Mouse (Mus musculus) kidney, postnatal 0 days (tissue): ENCODE measurements around the gene Shisa2. TPM values are rescaled to one million over a fixed set of nuclear protein-coding genes. Genes with fewer than 3 reads are reported as not detected.
"Not testable (repeated sequence)": the region's sequence is repeated elsewhere in the genome, so short reads cannot be mapped to it uniquely, and the experiment has no call there.

Experiments used
- ATAC-seq: fragments of 200-750 bp; cut with Nextera tagmentation; replicated peaks from 2 replicates; pipeline ENCODE4 v1.8.0; 2017; ENCODE audit warnings: low read depth, moderate number of reproducible peaks, moderate TSS enrichment, moderate library complexity; ENCODE audit not compliant: low FRiP score
- DNase-seq: peaks from one replicate; pipeline ENCODE4 v3.0.0-alpha.2; 2016; ENCODE audit warnings: low spot score
- H3K27ac ChIP-seq: fragments of 300-500 bp; sonication (generic); 2 replicates; pipeline ENCODE4 v1.5.1; 2014; ENCODE audit warnings: mild to moderate bottlenecking
- H3K27me3 ChIP-seq: fragments of 300-500 bp; sonication (generic); 2 replicates; pipeline ENCODE4 v1.6.1; 2014; ENCODE audit warnings: low read length, mixed read lengths; ENCODE audit not compliant: insufficient read depth
- H3K36me3 ChIP-seq: fragments of 300-500 bp; sonication (generic); 2 replicates; pipeline ENCODE4 v1.6.1; 2014; ENCODE audit warnings: low read length, mixed read lengths; ENCODE audit not compliant: insufficient read depth
- H3K4me1 ChIP-seq: fragments of 300-500 bp; sonication (generic); replicated peaks from 2 replicates; pipeline ENCODE4 v1.6.1; 2014; ENCODE audit warnings: antibody characterized with exemption, low read length, mixed read lengths; ENCODE audit not compliant: insufficient read depth
- H3K4me2 ChIP-seq: fragments of 300-500 bp; sonication (generic); 2 replicates; pipeline ENCODE4 v1.6.1; 2014; ENCODE audit warnings: mild to moderate bottlenecking, low read length, moderate library complexity, mixed read lengths
- H3K4me3 ChIP-seq: fragments of 300-500 bp; sonication (generic); replicated peaks from 2 replicates; pipeline ENCODE4 v1.5.1; 2014; ENCODE audit warnings: low read depth, low read length
- H3K9ac ChIP-seq: fragments of 300-500 bp; sonication (generic); 2 replicates; pipeline ENCODE4 v1.6.1; 2014; ENCODE audit warnings: low read depth, low read length
- H3K9me3 ChIP-seq: fragments of 300-500 bp; sonication (generic); replicated peaks from 2 replicates; pipeline ENCODE4 v1.6.1; 2016; ENCODE audit warnings: low read length, inconsistent platforms, mixed read lengths
- CTCF ChIP-seq: IDR thresholded peaks from 2 replicates; pipeline ENCODE4 v1.5.1; 2016; ENCODE audit warnings: antibody characterized with exemption, low read depth, mild to moderate bottlenecking, moderate library complexity
- WGBS: fragments of 180-500 bp; shearing (Covaris S2); extraction: QIAGEN DNeasy Blood & Tissue Kit; methylation state at CpG from one replicate; pipeline ENCODE4 v1.1.7; 2014; 5-methylcytosine and 5-hydroxymethylcytosine counted together
- polyA plus RNA-seq: library from polyadenylated mRNA; unstranded; fragments of >200 nt; fragmentation: Nextera tagmentation; extraction: Ambion mirVana; gene quantifications from 2 replicates; pipeline ENCODE4 v1.2.1, GENCODE M21; 2015

Gene Shisa2
- polyA plus RNA-seq, 1 experiment from 2014 or later: 15.9 TPM

DNA sequence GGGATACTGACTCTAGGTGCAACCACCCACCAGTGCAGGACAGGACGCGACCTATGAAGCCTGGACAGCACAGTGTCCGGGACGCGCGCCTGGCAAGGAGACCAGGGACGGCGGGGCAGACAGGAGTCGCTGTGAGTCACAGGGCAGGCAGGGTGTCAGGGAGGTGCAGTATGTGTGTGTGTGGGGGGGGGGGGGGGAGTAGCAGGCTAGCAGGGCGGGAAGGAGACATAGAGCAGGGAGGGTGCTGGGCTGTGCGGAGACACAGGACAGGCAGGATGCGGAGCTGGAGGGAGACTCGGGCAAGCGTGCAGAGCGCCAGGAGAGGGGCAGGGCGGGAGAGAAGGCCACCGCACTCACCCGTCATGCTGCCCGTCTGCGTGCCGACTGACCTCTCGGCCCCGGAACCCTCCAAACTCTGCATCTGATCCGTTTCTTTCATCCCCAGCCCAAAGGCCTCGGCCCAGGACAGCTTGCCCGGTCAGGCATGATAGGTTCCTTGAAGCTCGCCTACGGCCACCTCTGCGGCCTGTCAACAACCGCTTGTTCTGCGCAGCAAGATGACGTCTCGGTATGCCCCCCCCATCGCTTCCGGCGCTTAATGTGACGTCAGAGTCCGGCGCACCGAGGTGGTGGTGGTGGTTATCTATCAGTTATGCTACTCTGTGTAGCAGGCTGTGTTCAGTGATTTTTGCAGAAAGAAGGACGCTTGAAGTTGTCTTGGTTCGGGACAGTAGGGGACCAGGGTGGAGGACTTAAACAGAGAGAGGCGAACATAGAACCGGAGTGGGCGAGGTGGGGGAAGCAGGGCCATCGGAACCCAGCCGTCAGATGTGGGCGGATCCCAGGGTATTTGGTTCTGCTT is 27.5 kb upstream of the Shisa2 start, which contains the start of gene Cdadc1:
Cdadc1 (minus strand) TSS at position 562 of the 862 bp plus-strand sequence.
- H3K9me3 ChIP-seq: no peaks in the 10 kb centered on the region
- under 1% methylated on average over 47 of the region's 48 CpGs for WGBS
- TF ChIP-seq CTCF: peak; percentile 51
- H3K4me3 ChIP-seq: peak within 1 kb of the TSS; percentile 93
- H3K27ac ChIP-seq: peak within 1 kb of the TSS; percentile 85
- peak within 1 kb of the TSS; percentile 85 for H3K4me2 ChIP-seq
- DNase-seq (peak; percentile 91), ATAC-seq (peak; percentile 92)
- H3K9ac ChIP-seq: peak within 1 kb of the TSS; percentile 87
- H3K4me1 ChIP-seq: peaks cover 7% of the 10 kb centered on the region
- 0 out of 2 replicates have a peak, but pooled peaks cover 9% of the 10 kb centered on the region for H3K36me3 ChIP-seq
- H3K27me3 ChIP-seq: no peaks in the 10 kb centered on the region

GRCm38 (mm10) chr14:59598260-59598627 is 26.9 kb upstream of the Shisa2 start:
- Histone ChIP-seq H3K9me3 (no peaks in the 10 kb centered on the region), H3K4me1 (peaks cover 7% of the 10 kb centered on the region), H3K36me3 (0 out of 2 replicates have a peak, but pooled peaks cover 9% of the 10 kb centered on the region), H3K27ac (peak overlapping the region; percentile 85), H3K4me2 (peak overlapping the region; percentile 57), H3K4me3 (peak overlapping the region; percentile 93), H3K27me3 (no peaks in the 10 kb centered on the region), H3K9ac (peak overlapping the region; percentile 87)
- ATAC-seq: peak; percentile 29
- no peak for DNase-seq
- TF ChIP-seq CTCF: no peak
- 1% methylated on average over 8 of the region's 8 CpGs for WGBS

GRCm38 (mm10) chr14:59604002-59604645 is 21.0 kb upstream of the Shisa2 start:
- Histone ChIP-seq H3K36me3 (no peaks in the 10 kb centered on the region), H3K27ac (no peak overlapping the region), H3K4me2 (no peak overlapping the region), H3K4me3 (no peak overlapping the region), H3K9me3 (no peaks in the 10 kb centered on the region), H3K27me3 (no peaks in the 10 kb centered on the region), H3K9ac (no peak overlapping the region), H3K4me1 (no peaks in the 10 kb centered on the region)
- no peak for ATAC-seq
- 62% methylated on average over 5 of the region's 5 CpGs for WGBS
- peak; percentile 68 for TF ChIP-seq CTCF
- peak; percentile 56 for DNase-seq

DNA sequence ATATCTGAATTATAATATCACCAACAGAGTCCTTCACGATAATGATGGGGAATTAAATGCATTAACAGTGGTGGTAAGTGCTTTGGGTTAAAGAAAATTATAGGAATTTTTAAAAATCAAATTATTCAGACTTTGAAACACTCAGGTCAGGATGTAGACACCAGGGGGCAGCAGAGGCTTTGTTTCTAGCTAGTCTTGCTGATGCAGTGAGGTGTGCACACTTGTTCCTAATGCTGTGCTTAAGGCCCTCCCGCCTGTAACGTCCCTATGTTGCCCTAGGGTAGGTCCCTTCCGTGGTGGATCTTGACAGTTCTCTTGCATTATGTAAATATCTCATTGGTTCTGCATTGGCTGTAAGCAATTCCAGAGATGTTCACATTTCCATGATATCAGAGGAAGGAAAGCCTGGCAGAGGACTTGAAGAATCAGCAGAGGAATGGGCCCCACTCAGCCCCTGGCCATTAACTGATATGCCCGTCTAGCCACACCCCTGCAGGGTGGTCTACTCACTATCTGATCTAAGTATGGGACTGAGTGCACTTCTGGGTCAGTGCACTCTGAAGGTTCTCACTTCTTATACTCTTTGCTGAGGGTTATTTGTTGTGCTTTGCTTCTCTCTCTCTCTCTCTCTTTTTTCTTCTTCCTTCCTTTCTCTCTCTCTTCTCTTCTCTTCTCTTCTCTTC is 19.3 kb upstream of the Shisa2 start:
- ATAC-seq: no peak
- no peak overlapping the region for H3K4me2 ChIP-seq
- TF ChIP-seq CTCF: peak; percentile 81
- H3K9me3 ChIP-seq: no peaks in the 10 kb centered on the region
- H3K36me3 ChIP-seq: no peaks in the 10 kb centered on the region
- no peaks in the 10 kb centered on the region for H3K27me3 ChIP-seq
- 13% methylated on average over 5 of the region's 5 CpGs for WGBS
- H3K4me3 ChIP-seq: no peak overlapping the region
- no peak overlapping the region for H3K27ac ChIP-seq
- DNase-seq: peak; percentile 74
- H3K9ac ChIP-seq: no peak overlapping the region
- H3K4me1 ChIP-seq: no peaks in the 10 kb centered on the region

DNA sequence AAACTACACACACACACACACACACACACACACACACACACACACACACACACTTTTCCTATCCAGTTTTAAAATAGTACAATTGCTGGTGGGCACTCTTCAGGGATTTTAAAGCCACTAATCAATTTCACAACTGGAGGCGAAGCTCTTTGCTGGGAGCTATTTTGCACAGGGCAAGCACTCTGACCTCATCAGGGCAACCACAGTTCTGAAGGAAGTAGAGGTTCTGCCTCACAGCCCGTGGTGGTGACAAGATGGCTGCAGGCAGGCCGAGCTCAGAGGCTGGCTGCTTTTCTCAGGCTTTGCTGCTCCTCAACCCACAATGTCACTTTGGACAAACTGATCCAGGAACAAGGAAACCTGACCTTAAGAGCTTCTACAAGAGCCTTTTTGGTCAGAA is 18.1 kb upstream of the Shisa2 start:
- no peaks in the 10 kb centered on the region for H3K27me3 ChIP-seq
- H3K36me3 ChIP-seq: no peaks in the 10 kb centered on the region
- no peak overlapping the region for H3K4me3 ChIP-seq
- WGBS: 32% methylated on average over 3 of the region's 3 CpGs
- ATAC-seq (no peak), DNase-seq (no peak)
- TF ChIP-seq CTCF: no peak
- H3K9me3 ChIP-seq: no peaks in the 10 kb centered on the region
- H3K9ac ChIP-seq: no peak overlapping the region
- no peaks in the 10 kb centered on the region for H3K4me1 ChIP-seq
- no peak overlapping the region for H3K27ac ChIP-seq
- H3K4me2 ChIP-seq: no peak overlapping the region

- peak; percentile 70 for TF ChIP-seq CTCF
- WGBS: 44% methylated on average over 14 of the region's 14 CpGs
- H3K27ac ChIP-seq: no peak overlapping the region
- no peak overlapping the region for H3K9ac ChIP-seq
- no peak overlapping the region for H3K4me2 ChIP-seq
- no peak overlapping the region for H3K4me3 ChIP-seq
- DNase-seq (peak; percentile 61), ATAC-seq (no peak)
- no peaks in the 10 kb centered on the region for H3K36me3 ChIP-seq
- no peaks in the 10 kb centered on the region for H3K27me3 ChIP-seq
- H3K4me1 ChIP-seq: no peaks in the 10 kb centered on the region
- no peaks in the 10 kb centered on the region for H3K9me3 ChIP-seq
These were observed 12.0 kb upstream of the Shisa2 start for GRCm38 (mm10) chr14:59612920-59613625.

GRCm38 (mm10) chr14:59614149-59614548 is 11.0 kb upstream of the Shisa2 start:
- H3K27me3 ChIP-seq, H3K4me3 ChIP-seq, H3K9me3 ChIP-seq, H3K27ac ChIP-seq, DNase-seq, H3K4me2 ChIP-seq, H3K36me3 ChIP-seq, H3K9ac ChIP-seq, ATAC-seq, H3K4me1 ChIP-seq: not testable (repeated sequence)
- 74% methylated on average over 3 of the region's 3 CpGs for WGBS
